Mouse (Mus musculus): ENCODE results near the gene Dach1. TPM values are rescaled to one million over a fixed set of nuclear protein-coding genes. Genes with fewer than 3 reads are reported as not detected.

Gene Dach1
- total and polyA plus RNA-seq, 3 experiments, result not detected

GRCm38 (mm10) chr14:98116627-98117026, 52.9 kb downstream of the Dach1 start:
- no peaks in the 10 kb centered on the region for H3K4me1 ChIP-seq (ENCODE audit: control insufficient read depth in 1 of 2, insufficient read depth in 2 of 2, low read length in 2 of 2)
- H3K9me3 ChIP-seq (replicated peaks; ENCODE audit: insufficient read depth, low read length), result no peaks in the 10 kb centered on the region
- TF ChIP-seq SMC3 (IDR thresholded peaks at IDR 0.05; ENCODE audit: low read depth, low read length) (no peak), CTCF (IDR thresholded peaks at IDR 0.05 in 2 of 3, conservative IDR thresholded peaks at IDR 0.05 in 1 of 3; ENCODE audit: control insufficient read depth in 1 of 3, insufficient read depth in 1 of 3, low read depth in 2 of 3, low read length in 3 of 3, poor library complexity in 1 of 3, severe bottlenecking in 1 of 3) (no peak), MEF2A (IDR thresholded peaks at IDR 0.05; ENCODE audit: extremely low read depth, insufficient replicate concordance, low read depth, low read length, poor library complexity, severe bottlenecking) (no peak), TAL1 (IDR thresholded peaks at IDR 0.05; ENCODE audit: low read length) (no peak), EP300 (IDR thresholded peaks at IDR 0.05; ENCODE audit: low read depth in 1 of 2, low read length in 2 of 2) (no peak), ZMIZ1 (IDR thresholded peaks at IDR 0.05; ENCODE audit: low read depth, low read length) (no peak), ZKSCAN1 (IDR thresholded peaks at IDR 0.05; ENCODE audit: low read depth, low read length) (no peak), BHLHE40 (IDR thresholded peaks at IDR 0.05; ENCODE audit: borderline replicate concordance, low read depth, low read length) (no peak), MAZ (IDR thresholded peaks at IDR 0.05; ENCODE audit: low read depth, low read length) (no peak), USF1 (IDR thresholded peaks at IDR 0.05; ENCODE audit: low read depth, low read length) (no peak), MAFK (IDR thresholded peaks at IDR 0.05; ENCODE audit: borderline replicate concordance, low read depth, low read length) (no peak), SIN3A (IDR thresholded peaks at IDR 0.05; ENCODE audit: low read length) (no peak)
- peak; percentile 7 for DNase-seq (ENCODE audit: low read depth, low spot score)
- no peak overlapping the region for H3K27ac ChIP-seq (ENCODE audit: control insufficient read depth, low read depth, low read length)
- peaks cover 0 to 2% of the 10 kb centered on the region in 2 experiments; a peak in 2 of 4 replicates for H3K36me3 ChIP-seq (ENCODE audit: control insufficient read depth in 1 of 2, insufficient read depth in 2 of 2, low read length in 2 of 2)
- H3K79me2 ChIP-seq (ENCODE audit: control insufficient read depth, insufficient read depth, low read length, poor library complexity), result no peaks in the 10 kb centered on the region
- H3K9ac ChIP-seq (ENCODE audit: control insufficient read depth, low read depth, low read length, poor library complexity, severe bottlenecking), result no peak overlapping the region
- no peaks in the 10 kb centered on the region for H3K27me3 ChIP-seq (ENCODE audit: control insufficient read depth in 1 of 2, insufficient read depth in 2 of 2, low read length in 2 of 2)
- no peak overlapping the region for H3K4me3 ChIP-seq (ENCODE audit: control insufficient read depth in 1 of 2, insufficient read depth in 1 of 2, low read depth in 2 of 2, low read length in 2 of 2)

GRCm38 (mm10) chr14:98113106-98113505, 56.5 kb downstream of the Dach1 start:
- no peaks in the 10 kb centered on the region for H3K27me3 ChIP-seq (ENCODE audit: control insufficient read depth in 1 of 2, insufficient read depth in 2 of 2, low read length in 2 of 2)
- H3K4me3 ChIP-seq (ENCODE audit: control insufficient read depth in 1 of 2, insufficient read depth in 1 of 2, low read depth in 2 of 2, low read length in 2 of 2), result no peak overlapping the region
- no peak overlapping the region for H3K27ac ChIP-seq (ENCODE audit: control insufficient read depth, low read depth, low read length)
- H3K36me3 ChIP-seq (ENCODE audit: control insufficient read depth in 1 of 2, insufficient read depth in 2 of 2, low read length in 2 of 2), result peaks cover 0 to 2% of the 10 kb centered on the region in 2 experiments; a peak in 2 of 4 replicates
- TF ChIP-seq RAD21 (IDR thresholded peaks at IDR 0.05; ENCODE audit: low read depth, low read length), result no peak
- no peak for TF ChIP-seq NRF1 (IDR thresholded peaks at IDR 0.05; ENCODE audit: insufficient read depth, low read depth, low read length, poor library complexity, severe bottlenecking)
- TF ChIP-seq MAX (IDR thresholded peaks at IDR 0.05; ENCODE audit: low read length), result no peak
- TF ChIP-seq UBTF (IDR thresholded peaks at IDR 0.05; ENCODE audit: borderline replicate concordance, insufficient read depth, low read depth, low read length), result no peak
- TF ChIP-seq ZNF384 (IDR thresholded peaks at IDR 0.05; ENCODE audit: low read depth, low read length), result no peak
- TF ChIP-seq CHD2 (IDR thresholded peaks at IDR 0.05; ENCODE audit: low read length), result no peak
- no peak for TF ChIP-seq E2F4 (IDR thresholded peaks at IDR 0.05; ENCODE audit: borderline replicate concordance, low read depth, low read length)
- no peak for TF ChIP-seq RCOR1 (IDR thresholded peaks at IDR 0.05; ENCODE audit: low read depth, low read length)
- H3K9ac ChIP-seq (ENCODE audit: control insufficient read depth, low read depth, low read length, poor library complexity, severe bottlenecking), result no peak overlapping the region
- no peaks in the 10 kb centered on the region for H3K9me3 ChIP-seq (replicated peaks; ENCODE audit: insufficient read depth, low read length)
- H3K4me1 ChIP-seq (ENCODE audit: control insufficient read depth in 1 of 2, insufficient read depth in 2 of 2, low read length in 2 of 2), result no peaks in the 10 kb centered on the region
- no peaks in the 10 kb centered on the region for H3K79me2 ChIP-seq (ENCODE audit: control insufficient read depth, insufficient read depth, low read length, poor library complexity)
- peak; percentile 31 for DNase-seq (ENCODE audit: low read depth, low spot score)

Measured in MEL (cell line).